Mouse (Mus musculus): ENCODE measurements around the gene Gramd4.

DNA sequence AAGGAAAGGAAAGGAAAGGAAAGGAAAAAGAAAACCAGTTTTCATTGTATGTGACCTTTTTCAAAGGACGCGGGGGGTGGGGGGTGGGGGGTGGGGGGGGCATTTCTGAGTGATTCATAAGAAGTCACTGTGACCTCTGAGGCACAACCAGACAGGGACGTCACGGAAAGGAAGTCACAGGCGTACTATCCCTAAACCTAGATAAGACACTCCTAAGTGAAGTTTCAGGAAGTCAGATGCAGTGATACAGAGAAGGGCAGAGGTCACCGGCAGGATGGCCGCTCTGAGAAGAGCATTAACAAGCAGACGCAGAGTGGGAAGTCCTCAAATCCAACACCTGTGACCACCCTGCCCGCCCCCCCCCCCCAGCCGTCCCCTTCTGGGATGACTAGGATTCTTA, 103.4 kb downstream of the Gramd4 start:
- no peak for TF ChIP-seq CTCF (IDR thresholded peaks at IDR 0.05; ENCODE audit: low read depth, low read length)
- TF ChIP-seq GATA1 (IDR thresholded peaks at IDR 0.05; ENCODE audit: borderline replicate concordance, low read length) = no peak
- no peak for TF ChIP-seq TAL1 (conservative IDR thresholded peaks at IDR 0.05; ENCODE audit: low read depth, low read length)

Measured in G1E (cell line).